Mouse (Mus musculus): Measurements from ENCODE around the gene Chd3.

Chd3 gene

DNA sequence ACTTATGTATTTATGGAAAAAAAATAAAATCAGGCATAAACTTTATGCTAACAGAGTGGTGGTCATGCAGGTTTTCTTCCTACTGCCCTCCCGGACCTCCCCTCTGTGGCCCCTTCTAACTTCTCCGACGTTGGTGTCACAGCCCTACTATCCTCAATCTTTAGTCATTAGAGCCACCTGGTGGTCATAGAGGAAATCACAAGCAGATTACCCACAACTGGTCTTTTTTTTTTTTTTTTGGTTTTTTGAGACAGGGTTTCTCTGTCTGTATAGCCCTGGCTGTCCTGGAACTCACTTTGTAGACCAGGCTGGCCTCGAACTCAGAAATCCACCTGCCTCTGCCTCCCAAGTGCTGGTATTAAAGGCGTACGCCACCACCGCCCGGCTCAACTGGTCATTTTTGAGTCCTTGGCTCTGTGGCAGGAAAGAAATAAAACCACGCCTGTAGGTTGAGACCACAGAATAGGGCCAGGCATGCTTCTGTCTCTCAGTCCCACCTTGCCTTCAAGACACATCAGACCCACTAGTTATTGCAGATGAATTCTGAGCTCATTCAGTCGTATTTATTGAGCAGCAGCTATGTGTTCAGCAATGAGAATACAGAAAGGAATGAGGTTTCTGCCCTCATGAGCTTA, 21.3 kb upstream of the Chd3 start:
- peak; percentile 86 for DNase-seq (ENCODE audit: low read depth, low spot score)

DNA sequence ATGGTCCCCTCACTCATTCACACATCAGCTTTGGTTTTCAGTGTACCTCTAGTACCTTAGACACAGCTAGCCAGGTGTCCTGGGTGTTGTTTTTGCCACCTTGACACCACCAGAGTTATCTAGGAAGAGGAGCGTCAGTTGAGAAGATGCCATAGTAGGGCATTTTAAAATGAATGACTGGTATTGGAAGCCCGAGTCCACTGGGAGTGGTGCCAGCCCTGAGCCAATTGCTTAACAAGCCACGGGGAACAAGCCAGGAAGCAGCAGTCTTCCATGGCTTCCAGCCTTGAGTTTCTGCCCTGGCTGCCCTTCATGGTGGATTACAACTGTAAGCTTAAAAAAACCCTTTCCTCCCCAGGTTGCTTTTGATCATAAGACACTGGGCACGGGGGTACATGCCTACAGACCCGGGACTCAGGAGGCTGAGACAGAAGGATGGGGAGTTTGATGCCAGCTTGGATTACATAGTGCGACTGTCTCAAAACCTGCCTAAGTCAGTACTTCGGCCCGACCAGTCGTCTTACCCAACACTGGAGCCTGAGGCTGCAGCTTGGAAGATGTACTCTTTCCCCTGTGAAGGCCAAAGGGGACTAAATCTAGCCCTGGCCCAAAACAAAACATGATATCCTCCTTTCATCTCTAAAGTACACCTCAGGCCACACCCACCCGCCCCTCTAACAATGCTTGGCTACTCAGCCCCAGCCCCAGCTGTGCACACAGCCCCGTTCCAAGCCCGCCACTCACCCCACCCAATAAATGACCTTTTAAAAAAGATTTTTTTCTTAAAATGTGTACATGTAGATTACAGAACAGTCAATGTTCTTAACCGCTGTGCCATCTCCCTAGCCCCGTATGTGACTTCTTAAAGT, 20.6 kb upstream of the Chd3 start:
- DNase-seq (ENCODE audit: low read depth, low spot score) = peak; percentile 14

DNA sequence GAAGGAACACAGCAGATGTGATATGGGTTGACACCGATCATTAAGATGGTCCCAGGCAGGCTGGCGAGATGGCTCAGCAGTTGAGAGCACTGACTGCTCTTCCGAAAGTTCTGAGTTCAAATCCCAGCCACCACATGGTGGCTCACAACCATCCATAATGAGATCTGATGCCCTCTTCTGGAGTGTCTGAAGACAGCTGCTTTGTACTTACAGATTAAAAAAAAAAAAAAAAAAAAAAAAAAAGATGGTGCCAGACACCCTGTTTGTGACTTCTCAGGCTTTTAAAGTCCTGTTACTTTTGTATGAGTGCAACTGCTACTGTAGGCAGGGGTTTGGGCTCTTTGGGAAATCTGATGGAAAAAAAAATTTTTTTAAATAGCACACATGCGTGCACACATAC, 19.5 kb upstream of the Chd3 start:
- DNase-seq (ENCODE audit: low read depth, low spot score) = no peak

DNA sequence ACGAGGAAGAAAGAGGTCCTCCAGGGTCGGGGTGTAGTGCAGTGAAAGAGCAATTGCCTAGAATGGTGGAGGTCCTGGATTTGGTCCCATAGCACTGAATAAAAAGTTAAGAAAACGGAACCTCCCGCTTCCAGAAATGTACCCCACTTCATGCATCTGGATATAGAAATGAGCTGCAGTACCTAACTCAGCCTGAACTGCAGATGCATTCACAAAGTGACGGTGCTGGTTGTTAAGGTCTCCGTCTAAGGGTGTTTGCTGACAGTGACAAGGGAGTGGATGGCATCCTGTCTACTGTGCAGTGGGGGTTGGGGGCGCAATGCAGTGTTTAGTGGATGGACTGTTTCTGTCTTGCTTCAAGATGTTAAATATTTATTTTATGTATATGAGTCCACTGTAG, 17.6 kb upstream of the Chd3 start:
- no peak for DNase-seq (ENCODE audit: low read depth, low spot score)

DNA sequence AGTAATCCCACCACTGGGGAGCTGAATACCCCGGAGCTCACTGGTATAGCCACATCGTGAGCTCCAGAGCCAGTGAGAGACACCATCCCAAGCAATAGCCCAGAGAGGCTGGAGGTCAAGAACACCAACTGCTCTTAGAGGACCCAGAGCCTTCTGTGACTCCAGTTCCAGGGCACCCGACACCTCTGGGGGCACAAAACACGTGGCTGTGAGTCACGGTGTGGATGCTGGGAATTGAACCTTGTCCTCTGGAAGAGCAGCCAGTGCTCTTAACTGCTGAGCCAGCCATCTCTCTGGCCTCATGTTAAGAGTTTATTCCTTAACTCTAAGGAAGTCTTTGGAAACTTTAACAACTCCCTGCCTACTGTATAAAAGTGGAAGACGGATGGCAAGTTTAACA, 15.8 kb upstream of the Chd3 start:
- DNase-seq (ENCODE audit: low read depth, low spot score) = no peak

DNA sequence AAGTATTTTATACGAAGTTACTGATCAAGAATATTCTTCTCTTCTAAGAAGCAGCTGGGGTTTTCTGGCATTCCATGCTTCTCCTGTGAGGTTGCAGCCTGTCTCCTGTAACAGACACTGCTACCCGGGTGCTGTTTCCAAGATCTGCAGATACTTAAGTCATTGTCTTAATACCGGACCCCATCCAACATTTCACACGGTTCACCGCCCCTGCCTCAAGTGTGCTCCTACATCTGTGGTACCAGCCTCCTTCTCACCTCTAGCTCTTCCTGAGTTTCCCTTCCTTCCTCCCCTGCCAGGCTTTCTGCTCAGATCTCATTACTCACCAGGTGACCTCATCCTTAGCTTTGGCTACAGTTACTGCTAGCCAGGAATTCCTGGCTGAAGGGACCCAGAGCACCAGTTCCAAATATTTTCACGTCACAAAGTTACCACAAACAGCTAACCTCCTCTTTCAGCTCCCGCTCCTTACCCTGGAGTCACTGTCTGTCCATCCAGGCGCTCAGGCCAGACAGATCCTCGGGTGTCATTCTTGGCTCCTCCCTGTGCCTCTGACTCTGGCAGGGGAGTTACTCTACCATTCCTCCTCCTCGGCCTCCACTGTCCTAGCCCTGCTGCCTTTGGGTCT, 13.4 kb upstream of the Chd3 start:
- DNase-seq (ENCODE audit: low read depth, low spot score) = no peak

DNA sequence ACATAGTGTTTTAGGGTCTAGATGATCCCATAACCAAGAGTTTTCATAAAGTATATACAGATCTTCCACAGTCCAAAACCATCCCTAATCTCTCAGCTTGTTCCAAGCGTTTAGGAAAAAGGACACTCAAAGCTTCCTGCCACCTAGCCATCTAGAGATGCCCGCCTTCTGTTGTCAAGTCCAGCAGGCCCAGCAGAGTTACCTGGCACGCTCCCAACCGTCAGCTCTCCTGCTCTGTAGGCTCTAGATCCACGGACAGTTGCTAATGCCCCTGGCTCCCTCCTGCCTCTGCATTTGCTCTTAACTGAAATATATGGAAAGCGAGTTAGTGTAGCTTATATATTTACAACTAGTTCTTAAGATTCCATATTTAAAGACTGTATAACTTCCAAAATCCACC, 12.2 kb upstream of the Chd3 start:
- no peak for DNase-seq (ENCODE audit: low read depth, low spot score)

DNA sequence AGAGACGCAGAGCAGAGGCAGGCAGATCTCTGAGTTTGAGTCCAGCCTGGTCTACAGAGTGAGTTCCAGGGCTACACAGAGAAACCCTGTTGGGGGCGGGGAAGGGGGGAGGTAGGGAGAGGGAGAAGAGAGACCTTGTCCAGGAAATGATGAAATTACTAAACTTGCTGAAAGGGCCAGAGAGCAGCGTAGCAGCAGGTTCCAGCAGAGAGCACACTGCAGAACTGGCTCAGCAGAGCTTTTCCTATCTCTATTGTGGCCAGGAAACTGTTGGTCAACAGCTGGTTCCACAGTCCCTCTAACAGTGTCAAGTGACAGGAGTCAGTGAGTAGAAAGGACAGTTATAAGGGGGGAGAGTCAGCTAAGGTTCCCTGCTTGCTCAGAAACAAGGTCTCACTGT, 10.4 kb upstream of the Chd3 start:
- no peak for DNase-seq (ENCODE audit: low read depth, low spot score)

DNA sequence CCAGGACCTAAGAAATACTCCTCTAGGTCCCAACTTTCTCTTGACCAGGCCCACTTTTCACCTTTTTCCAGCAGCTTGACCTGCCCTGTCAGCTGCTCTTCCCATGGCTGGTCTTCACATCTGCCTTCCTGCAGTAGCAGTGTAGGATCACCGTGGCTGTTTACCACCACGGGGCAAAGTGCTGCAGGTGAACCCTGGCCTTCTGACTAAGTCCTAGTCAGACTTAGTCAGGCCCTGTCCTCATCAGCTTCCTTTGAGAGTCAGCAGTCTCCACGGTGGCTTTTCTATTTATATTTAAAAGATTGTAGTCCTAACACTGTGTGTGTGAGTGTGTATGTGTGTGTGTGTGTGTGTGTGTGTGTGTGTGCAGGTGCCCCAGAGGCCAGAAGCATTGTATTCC, 8.6 kb upstream of the Chd3 start:
- DNase-seq (ENCODE audit: low read depth, low spot score) = no peak

DNA sequence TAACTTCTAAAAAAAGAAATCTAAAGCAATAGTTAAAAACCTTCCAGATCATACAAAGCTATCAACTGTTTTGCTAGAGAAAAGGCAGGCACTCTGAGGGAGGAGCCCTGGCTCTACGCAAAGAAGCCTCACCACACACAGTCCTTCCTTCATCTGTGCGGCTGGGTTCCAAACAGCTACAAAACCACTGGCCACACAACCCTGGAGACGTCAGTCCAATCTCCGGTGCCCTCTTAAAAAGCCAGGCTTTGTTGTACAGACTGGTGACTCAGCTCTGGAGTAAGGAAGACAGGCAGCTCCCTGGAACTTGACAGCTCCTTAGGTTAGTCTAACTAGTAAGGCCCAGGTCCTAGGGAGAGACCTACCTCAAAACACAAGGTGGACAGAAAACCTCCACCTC, 6.4 kb upstream of the Chd3 start:
- DNase-seq (ENCODE audit: low read depth, low spot score) = no peak

DNA sequence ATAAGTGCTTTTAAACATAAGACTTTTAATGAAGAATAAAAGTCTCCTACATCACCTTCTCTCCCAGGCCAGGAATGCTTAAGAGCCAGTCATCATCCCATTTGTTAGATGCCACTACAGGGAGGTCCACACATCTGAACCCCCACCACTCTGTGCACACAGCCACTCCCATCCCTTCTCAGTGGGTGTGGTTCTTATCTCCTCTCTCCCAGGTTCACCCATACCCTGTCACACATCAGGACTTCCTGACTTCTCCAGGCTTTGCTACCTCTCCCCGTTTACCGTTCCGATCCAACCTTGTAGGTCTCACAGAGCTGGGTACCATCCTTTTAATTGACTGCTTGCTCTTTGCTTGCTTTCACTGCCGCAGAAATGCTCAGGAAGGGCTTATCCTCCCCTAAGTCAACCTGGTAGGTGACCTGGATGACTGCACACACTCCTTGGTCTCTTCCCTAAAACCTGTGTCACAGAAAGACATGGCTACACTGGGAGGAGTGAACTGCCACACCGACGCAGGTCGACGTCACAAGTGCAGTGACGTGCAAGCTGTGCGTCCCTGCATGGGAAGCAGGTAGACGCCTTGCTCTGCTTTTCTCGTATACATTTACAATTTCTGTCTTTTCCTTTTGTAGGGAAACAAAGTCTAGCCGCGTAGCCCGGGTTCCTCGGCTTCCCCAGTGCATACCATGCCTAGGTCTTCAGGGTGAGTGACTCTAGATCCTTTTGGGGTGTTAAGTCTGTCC, 4.2 kb upstream of the Chd3 start:
- DNase-seq (ENCODE audit: low read depth, low spot score) = no peak

DNA sequence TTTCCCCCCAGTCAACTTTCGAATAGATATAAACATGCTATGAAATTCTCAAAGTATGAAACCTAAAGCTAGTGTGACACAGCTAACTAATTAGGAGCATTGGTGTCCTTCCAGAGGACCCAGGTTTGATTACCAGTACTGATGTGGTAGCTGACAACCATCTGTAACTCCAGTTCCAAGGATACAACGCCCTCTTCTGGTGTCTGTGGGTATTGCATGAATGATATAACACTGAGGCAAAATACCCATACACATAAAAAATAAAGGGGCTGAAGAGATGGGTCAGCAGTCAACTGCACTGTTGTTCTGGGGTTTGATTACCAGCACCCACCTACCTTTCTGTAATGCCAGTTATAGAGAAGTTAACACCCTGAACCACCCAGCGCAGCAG, 3.6 kb upstream of the Chd3 start:
- DNase-seq (ENCODE audit: low read depth, low spot score) = peak; percentile 79

DNA sequence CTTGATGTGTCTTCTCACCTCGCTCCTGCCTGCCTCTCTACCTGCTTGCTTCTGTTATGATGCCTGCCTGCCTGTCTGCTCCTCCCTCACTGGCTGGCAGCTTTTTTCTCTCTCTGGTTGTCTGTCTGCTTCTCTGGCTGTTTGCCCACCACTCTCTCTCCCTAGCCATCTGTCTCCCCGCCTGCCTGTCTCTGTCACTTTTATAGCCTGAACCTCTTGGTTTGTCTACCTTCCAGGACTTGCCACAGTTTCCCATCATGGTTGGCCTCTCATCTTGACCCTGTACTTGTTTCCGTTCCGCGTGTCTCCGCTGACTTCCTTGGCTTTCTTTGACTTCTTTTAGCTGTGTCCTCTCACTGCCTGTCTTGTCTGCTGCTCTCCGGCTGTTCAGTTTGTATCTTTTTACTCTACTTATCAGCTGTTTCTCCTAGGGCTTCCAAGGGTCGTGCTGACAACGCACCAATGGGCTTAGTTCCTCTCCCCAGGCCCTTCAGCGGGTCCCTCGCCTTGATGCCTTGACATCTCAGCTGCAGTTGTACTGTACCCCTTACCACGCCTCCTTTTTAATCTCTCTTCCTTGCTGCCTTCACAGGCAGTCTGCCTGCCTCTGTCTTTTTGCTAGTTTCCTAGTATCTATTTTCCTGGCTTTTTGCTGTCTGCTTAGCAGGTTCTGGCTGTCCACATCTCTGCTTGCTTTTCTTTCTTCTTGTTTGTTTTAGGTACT, 3.0 kb upstream of the Chd3 start:
- DNase-seq (ENCODE audit: low read depth, low spot score) = peak; percentile 47

DNA sequence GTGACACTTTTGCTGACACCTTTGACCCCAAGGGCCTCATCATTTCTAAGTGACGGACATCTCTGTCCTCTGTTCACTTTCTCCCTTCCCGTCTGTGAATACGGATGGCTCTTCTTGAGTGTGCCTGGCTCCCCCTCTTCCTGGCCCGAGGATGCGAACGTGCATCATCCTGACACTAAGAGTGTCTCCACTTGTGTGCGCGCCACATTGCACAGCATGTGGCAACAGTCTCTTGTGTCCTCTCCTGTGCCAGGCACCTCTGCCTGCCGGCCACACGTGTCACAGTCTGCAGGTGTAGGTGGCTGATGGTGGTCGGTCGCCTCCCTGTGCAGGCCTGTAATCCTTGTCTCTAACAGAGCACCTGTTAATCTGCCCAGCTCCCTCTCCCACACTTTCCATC, 2.4 kb upstream of the Chd3 start:
- DNase-seq (ENCODE audit: low read depth, low spot score) = no peak

DNA sequence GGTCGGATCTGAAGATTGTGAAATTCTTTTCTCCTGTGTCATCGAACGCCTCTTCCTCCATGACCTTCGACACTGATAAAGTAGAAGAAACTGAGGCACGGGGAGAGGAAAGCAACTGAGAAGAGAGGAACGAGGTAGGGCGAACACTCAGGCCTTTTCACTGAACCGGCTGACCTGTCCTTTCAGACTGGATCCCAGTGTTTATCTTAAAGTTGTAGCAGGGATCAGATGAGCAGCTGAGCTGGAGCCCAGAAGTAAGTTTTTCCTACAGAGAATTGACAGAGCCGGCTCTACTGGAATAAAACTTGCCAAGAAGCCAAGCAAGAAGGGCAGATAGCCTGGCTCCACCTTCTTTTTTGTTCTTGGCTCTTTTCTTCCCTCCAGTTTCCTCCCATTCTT, 1.6 kb upstream of the Chd3 start:
- DNase-seq (ENCODE audit: low read depth, low spot score) = no peak

DNA sequence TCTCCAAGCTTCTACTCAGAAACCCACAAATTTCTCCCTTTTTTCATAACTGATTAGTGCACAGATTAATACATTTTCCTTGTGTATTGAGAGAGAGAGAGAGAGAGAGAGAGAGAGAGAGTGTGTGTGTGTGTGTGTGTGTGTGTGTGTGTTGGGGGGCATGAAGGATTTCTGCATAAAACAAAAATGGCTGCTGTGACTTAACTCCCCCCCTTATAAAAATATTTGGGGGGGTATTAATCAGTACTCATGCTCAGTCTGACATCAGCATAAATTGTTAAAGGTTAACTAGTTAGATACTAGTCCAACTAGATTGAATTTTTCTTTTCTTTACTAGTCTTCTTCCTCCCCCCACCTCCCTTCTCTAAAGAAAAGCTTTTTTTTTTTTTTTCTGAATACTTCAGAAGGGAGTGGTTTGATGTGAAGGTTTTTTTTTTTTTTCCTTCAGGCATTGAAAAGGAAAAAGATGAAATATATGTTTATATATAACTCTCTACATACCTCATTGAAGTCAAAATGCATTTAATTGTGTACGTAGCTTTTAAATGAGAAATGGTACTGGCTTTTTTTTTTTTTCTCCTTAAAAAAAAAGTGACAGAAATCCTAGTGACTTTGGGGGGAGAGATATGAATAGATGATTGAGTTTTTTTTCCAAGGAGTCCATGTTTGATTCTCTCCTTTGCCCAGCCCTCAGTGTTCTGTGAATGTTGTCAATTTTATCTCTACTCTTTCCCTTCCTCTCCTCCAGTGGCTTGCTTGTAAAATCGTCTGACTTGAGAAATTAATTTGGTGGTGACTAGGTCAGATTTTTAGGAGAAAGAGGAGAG, 997 bp upstream of the Chd3 start:
- no peak for DNase-seq (ENCODE audit: low read depth, low spot score)

DNA sequence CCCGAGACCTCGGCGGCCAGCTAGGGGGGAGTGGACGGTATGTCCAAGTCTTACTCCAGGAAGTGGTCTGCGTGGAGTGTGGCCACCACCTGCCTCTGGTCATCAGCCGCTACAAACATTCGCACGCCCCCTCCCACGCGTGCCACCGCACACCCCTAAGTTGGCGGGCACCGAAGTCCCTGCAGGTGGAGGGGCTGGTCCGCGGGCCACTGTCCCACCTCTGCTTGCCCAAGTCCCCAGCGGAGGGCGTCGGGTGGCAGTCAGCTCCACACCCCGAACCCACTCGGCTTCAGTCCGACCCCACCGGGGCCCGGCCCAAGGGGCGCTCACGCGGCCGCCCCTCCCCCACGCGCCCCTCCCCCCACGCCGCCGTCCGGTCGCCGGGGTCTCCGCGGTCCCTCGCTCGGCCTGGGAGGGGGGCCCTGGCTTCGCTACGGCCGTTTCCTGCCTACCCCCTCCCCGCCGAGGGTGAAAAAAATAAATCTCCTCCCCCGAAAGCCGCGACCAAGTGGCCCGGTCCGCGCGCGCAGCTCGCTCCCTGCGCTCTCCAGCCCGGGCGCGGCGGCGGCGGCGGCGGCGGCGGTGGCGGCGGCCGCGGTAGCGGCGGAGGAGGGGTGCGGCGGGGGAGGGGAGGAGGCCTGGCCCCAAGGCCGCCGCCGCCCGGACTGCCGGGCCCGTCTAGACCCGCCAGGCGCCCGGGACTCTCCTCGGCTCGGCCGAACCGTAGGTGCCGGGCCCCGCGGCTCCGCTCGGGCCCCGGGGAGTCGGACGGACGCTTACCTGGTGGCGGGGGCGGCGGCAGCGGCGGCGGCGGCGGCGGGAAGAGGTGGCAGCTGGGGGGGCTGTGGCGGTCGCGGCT, 621 bp downstream of the Chd3 start:
- DNase-seq (ENCODE audit: low read depth, low spot score) = peak; percentile 68

DNA sequence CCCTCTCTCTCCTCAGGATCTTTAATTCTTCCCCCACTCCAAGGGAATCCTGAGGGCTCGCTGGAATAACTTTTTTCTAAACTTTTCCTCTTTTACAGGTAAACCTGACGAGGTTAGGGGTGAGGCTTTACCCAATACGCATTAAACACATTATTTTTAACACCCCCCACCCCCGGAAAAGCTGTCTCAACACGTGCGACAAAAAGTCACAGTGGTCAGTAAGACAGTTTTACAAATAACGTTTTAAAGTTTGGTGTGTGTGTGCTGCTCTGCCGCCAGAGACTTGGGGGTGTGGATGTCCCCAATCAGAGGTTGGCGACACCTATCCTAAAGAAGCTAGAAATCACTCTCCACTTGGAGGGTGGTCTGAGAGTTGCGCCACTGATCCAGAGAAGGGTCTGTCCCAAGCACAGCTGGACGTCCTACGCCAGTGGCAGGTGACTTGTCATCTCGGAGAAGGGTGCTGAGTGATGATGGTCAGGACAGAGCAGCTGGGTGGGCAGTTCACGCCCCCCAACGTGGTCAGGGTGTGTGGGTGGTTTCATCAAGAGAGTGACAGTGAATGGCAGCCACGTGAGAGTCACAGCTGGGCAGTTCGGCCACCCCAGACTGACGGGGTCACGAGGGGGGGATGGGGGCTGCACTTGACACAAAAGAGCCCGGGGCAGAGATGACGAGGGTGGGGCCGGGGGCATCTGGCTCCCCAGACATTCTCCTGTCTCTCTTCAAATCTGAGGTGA, 1.4 kb downstream of the Chd3 start:
- peak; percentile 54 for DNase-seq (ENCODE audit: low read depth, low spot score)

Data from CD4-positive, CD25-positive, alpha-beta regulatory T cell, adult 2 months (primary cell).